Comparison of ENCODE assay signal across 20 mouse cellular contexts in the genomic region with DNA sequence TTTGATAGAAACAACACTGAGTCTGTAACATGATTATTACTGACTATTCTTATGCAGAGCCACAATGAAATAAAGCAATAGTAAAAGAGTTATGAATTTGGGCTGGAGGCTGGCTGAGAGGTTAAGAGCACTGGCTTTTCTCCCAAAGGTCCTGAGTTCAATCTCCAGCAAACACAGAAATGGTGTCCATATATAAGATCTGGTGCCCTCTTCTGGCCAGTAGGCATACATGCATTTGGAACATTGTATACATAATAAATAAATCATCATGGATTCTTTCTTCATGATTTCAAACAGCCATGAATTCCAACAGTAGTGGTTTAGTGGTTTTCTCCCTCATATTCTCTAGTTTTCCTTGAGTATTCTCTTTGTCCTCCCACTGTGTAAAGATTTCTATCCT.
A peak's percentile ranks its signal among the peaks of the same experiment; 100 is the strongest.
DNase-seq lines count a peak whose midpoint lies in the region; ATAC-seq and TF ChIP-seq lines count a peak whose summit lies in the region.
"Had no signal": no experiment of that assay in that cellular context is flagged by ENCODE, and none has a peak within 500 bp of the region (broad histone marks: within the 10 kb centered on the region; RNA-seq: fewer than 3 reads in every experiment).

No protein-coding gene starts in this region.

- H3K4me2 ChIP-seq in lung, postnatal 0 days (replicated peaks; ENCODE audit: low read depth, low read length), result no peak overlapping the region
- H3K4me2 ChIP-seq: embryonic facial prominence, embryonic 15.5 days; heart, embryonic 13.5 days; hindbrain, embryonic 13.5 days; kidney, embryonic 15.5 days; lung, embryonic 15.5 days; midbrain, embryonic 12.5 days; neural tube, embryonic 12.5 days had no signal

- no peak overlapping the region for H3K4me3 ChIP-seq in gastrocnemius, adult 2 months
- no peak overlapping the region for H3K4me3 ChIP-seq in lung, postnatal 0 days (ENCODE audit: low read depth, low read length)
- no peak overlapping the region for H3K4me3 ChIP-seq in lung, adult 2 months (replicated peaks; ENCODE audit: extremely low read depth, low read depth, low read length)
- H3K4me3 ChIP-seq: embryonic facial prominence, embryonic 15.5 days; heart, embryonic 13.5 days; hindbrain, embryonic 13.5 days; kidney, embryonic 15.5 days; lung, embryonic 15.5 days; midbrain, embryonic 12.5 days; neural tube, embryonic 12.5 days had no signal

- ATAC-seq in lung, postnatal 0 days, result no peak
- ATAC-seq: activated CD4-positive, CD25-positive, alpha-beta regulatory T cell, adult 4 months; forebrain, embryonic 16.5 days had no signal

- no peak for TF ChIP-seq EP300 in lung, postnatal 0 days (IDR thresholded peaks at IDR 0.05)

- H3K9me3 ChIP-seq in lung, postnatal 0 days (ENCODE audit: low read length), result no peaks in the 10 kb centered on the region
- H3K9me3 ChIP-seq: embryonic facial prominence, embryonic 15.5 days; heart, embryonic 13.5 days; lung, embryonic 15.5 days; neural tube, embryonic 12.5 days had no signal

- DNase-seq in gastrocnemius, adult 2 months, result no peak
- no peak for DNase-seq in gastrocnemius, adult 8-10 months (ENCODE audit: low spot score in 2 of 2)
- DNase-seq in lung, postnatal 0 days (ENCODE audit: low spot score), result no peak
- no peak for DNase-seq in lung, adult 2 months
- peak; percentile 25 for DNase-seq in ZHBTc4 (ENCODE audit: low read depth, low spot score)
- no peak for DNase-seq in thymus, adult 18-20 months
- DNase-seq in ovary, postnatal 14 days (ENCODE audit: low spot score), result no peak
- DNase-seq: cerebellum, adult 9-11 months; gastrocnemius, postnatal 25 days; left cerebral cortex, postnatal 4 days; right cerebral cortex, adult 18-20 months had no signal

- TF ChIP-seq CTCF in gastrocnemius, adult 2 months (IDR thresholded peaks at IDR 0.05), result peak; percentile 11; the same call in 1 of the 2 replicates
- TF ChIP-seq CTCF in lung, postnatal 0 days (IDR thresholded peaks at IDR 0.05), result peak; percentile 40
- no peak for TF ChIP-seq CTCF in lung, adult 2 months (IDR thresholded peaks at IDR 0.05; ENCODE audit: insufficient read depth, low read length)

- intact Hi-C loops in gastrocnemius, adult 2 months (cut with DNase I), result no loop called here

- no peak for TF ChIP-seq POLR2A in lung, adult 2 months (IDR thresholded peaks at IDR 0.05; ENCODE audit: borderline replicate concordance, extremely low read depth, low read depth, low read length)

- no peak overlapping the region for H3K9ac ChIP-seq in lung, postnatal 0 days (replicated peaks; ENCODE audit: low read depth)
- H3K9ac ChIP-seq: embryonic facial prominence, embryonic 15.5 days; heart, embryonic 13.5 days; hindbrain, embryonic 13.5 days; kidney, embryonic 15.5 days; lung, embryonic 15.5 days; midbrain, embryonic 12.5 days; neural tube, embryonic 12.5 days had no signal

- no peaks in the 10 kb centered on the region for H3K4me1 ChIP-seq in lung, postnatal 0 days (ENCODE audit: insufficient read depth, low read depth, low read length)
- H3K4me1 ChIP-seq in lung, adult 2 months (ENCODE audit: control insufficient read depth, insufficient read depth, low read length), result no peaks in the 10 kb centered on the region
- H3K4me1 ChIP-seq: embryonic facial prominence, embryonic 15.5 days; heart, embryonic 13.5 days; hindbrain, embryonic 13.5 days; kidney, embryonic 15.5 days; lung, embryonic 15.5 days; midbrain, embryonic 12.5 days; neural tube, embryonic 12.5 days had no signal

- no peaks in the 10 kb centered on the region for H3K27me3 ChIP-seq in lung, postnatal 0 days (replicated peaks; ENCODE audit: insufficient read depth, low read length)
- H3K27me3 ChIP-seq: embryonic facial prominence, embryonic 15.5 days; heart, embryonic 13.5 days; hindbrain, embryonic 13.5 days; kidney, embryonic 15.5 days; lung, embryonic 15.5 days; midbrain, embryonic 12.5 days; neural tube, embryonic 12.5 days had no signal

- no peak overlapping the region for H3K27ac ChIP-seq in gastrocnemius, adult 2 months
- H3K27ac ChIP-seq in lung, postnatal 0 days (ENCODE audit: low read length), result no peak overlapping the region
- H3K27ac ChIP-seq: embryonic facial prominence, embryonic 15.5 days; heart, embryonic 13.5 days; hindbrain, embryonic 13.5 days; kidney, embryonic 15.5 days; lung, embryonic 15.5 days; midbrain, embryonic 12.5 days; neural tube, embryonic 12.5 days had no signal

- no peaks in the 10 kb centered on the region for H3K36me3 ChIP-seq in lung, postnatal 0 days (ENCODE audit: insufficient read depth, low read length)
- H3K36me3 ChIP-seq: heart, embryonic 13.5 days; hindbrain, embryonic 13.5 days; kidney, embryonic 15.5 days; lung, embryonic 15.5 days; midbrain, embryonic 12.5 days; neural tube, embryonic 12.5 days had no signal
